Mouse (Mus musculus): Measurements from ENCODE around the gene AF067063.

GRCm38 (mm10) chr13:119808937-119809336 lies 21.1 kb downstream of the AF067063 start:
- TF ChIP-seq CTCF (conservative IDR thresholded peaks at IDR 0.05; ENCODE audit: low read length) (no peak), POU5F1 (IDR thresholded peaks at IDR 0.05; ENCODE audit: borderline replicate concordance, low read length) (no peak)
